Mouse (Mus musculus) urinary bladder, postnatal 36 days (tissue): Measurements from ENCODE around the gene Bdkrb1.

ENCODE experiments used
- DNase-seq, 2 experiments: peaks; one replicate each; pipeline ENCODE4 v3.0.0; 2022; ENCODE audit warnings: low spot score in 2 of 2, mixed read lengths in 1 of 2

Bdkrb1 gene

DNA sequence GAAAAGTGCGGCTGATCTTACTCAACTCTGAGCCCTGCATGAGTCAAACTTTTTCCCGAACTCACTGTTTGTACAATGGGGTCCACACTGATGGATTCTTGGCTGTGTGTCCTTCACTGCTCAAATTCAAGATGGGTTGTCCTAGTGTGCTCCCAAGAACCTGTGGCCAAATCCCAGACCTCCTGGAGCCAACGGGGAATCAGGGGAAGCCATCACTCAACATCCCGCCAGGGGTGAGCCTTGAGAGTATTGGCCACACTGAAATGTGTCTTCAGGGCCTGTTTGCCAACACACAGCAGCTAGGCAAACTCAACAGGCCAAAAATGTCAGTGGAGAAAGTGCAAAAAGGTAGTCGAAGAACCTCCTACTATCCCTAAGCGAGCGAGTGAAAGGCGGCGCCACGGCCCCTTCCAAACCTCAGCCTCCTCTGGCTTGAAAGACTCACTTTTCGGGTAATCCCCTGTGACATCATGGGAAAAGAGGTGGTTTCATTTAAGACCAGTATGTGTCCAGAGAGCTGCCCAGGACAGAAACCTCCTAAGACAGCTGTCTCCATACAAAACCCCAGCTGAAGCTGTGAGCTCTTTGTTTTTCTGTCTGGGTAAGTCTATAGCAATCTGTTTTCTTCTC, at the start of gene Bdkrb1:
Bdkrb1 (plus strand) TSS at position 505 of the 630 bp plus-strand sequence.
- no peak for DNase-seq

DNA sequence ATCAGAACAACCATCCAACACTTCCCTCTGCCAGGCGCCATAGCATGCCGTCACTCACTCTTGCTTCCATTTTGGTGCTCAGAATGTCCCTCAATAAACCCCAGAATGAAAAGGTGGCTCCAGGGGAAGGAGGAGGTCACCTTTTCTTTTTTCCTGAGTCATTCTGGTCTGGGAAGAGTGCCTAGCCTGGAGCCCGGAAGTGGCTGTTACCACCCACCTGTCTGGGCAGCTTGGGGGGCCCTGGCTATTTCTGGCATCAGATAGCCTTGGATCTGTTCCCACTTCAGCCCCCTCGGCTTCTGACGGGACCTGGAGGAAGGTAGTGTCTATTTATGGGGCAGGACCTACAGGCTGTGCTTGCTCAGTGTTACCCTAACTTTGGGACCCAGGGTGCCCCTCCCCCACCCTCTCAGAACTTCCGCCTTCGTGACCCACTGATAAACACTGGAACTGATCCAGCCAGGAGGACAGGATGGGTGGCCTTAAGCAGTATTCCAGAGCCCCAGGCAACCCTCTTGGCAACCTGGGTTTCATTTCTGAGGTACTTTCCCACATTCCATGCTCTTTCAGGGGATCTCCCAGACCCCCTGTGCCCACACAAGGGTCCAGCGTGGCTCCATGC, 48.6 kb upstream of the Bdkrb1 start:
- no peak for DNase-seq

DNA sequence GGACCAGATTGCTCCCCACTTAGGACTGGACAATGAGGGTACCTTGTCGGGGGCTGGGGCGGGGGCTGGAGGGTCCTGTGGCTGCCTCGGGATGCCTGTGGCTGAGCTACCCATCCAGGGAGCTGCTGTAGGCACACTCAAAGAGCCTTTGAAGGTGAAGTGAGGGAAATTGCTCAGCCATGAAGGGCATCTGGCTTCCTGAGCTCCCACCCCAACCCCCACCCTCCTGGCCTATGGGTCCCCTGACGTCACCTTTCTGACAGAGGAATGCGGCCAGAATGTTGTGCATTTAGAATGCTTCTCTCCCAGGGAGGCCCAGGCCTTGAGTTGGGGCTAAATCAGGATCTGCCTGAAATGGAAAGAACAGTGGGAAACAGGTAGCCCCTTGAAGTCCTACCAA, 47.7 kb upstream of the Bdkrb1 start:
- no peak for DNase-seq

DNA sequence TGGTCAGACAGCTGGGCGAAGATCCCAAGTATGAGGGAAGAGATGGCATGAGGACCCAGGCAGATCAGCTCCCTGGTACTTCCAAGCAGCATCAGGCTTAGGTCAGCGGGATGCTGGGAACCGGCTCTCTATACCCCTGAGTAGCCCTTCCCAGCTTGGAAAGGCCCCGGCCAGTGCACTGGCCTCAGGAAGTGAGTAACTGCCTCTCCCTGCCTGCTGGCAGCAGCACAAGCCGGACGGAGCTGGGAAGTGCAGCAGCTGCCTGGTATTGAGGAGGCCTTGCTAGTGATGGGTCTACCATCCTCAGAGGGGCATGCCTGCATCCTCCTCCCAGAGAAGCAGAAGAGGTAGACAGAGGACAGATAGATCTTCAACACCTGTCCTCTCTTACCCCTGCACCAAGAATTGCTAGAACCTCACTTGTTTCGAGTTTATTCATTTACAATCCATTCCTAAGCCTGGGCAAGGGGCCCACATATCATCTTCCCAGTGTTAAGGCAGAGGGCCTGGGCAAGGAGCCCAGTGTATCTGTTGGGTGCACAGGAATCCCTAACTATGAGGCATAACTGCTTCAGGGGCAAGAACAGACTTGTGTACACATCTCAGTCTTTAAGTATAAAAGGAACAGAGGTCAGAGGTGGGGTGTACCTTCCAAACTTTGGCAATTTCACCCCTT, 45.5 kb upstream of the Bdkrb1 start:
- peak in 1 of 2 experiments; percentile 42 for DNase-seq

DNA sequence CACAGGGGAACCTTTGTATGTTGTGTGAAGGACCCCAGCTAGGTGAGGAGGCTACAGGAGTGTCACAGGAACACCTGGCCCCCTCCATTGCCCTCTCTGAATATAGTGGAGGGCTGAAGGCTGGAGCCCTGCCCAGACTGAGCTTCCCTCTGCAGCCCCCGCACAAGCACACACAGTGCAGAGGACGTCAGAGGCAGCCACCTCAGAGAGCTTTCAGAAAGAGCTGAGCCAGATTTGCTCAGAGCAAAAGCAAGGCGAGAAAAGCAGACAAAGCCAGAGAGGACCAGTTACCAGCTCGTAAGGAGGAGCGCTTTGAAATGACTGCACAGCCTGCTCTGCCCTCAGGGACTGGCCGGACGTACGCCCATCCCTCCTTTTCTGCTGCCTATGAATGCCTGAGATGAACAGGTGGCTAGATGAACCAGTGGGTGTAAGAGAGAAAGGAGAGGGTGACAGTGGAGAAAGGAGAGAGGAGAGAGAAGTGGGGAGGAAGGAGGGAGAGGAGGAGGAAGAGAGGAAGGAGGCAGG, 41.8 kb upstream of the Bdkrb1 start:
- no peak for DNase-seq

DNA sequence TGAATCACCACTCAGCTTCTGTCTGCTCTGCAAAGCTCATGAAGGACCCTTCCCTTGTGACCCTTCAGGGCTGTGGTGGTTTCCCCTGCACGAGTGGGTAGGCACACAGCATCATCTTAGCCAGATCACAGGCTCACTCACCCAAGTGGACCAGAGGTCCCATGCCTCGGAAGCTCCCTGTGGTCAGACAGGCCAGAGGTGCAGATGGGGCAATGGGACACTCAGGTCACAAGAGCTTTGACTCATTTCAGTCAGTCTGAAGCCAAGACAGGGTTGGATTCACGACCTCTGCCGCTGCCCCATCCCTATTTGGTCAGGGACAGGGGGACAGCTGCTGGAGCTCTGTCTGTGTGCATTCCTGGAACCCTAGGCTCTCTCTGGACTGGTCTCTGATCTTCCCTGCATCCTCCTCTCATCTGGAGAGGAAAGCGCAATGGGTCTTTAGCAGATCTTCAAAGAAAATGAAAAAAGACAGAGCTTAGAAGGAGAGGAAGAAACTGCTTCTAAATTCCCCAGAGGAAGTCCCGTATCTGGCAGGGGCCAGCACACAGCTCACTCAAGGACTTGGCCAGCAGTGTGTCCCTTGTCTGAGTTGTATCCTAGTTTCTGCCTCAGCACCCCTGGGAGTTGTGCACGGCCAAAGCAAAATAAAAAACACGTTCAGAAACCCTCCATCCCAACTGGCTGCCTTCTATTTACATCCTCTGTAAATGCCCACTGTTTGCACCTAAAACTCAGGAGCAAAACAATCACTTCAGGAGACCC, 40.6 kb upstream of the Bdkrb1 start:
- no peak for DNase-seq

DNA sequence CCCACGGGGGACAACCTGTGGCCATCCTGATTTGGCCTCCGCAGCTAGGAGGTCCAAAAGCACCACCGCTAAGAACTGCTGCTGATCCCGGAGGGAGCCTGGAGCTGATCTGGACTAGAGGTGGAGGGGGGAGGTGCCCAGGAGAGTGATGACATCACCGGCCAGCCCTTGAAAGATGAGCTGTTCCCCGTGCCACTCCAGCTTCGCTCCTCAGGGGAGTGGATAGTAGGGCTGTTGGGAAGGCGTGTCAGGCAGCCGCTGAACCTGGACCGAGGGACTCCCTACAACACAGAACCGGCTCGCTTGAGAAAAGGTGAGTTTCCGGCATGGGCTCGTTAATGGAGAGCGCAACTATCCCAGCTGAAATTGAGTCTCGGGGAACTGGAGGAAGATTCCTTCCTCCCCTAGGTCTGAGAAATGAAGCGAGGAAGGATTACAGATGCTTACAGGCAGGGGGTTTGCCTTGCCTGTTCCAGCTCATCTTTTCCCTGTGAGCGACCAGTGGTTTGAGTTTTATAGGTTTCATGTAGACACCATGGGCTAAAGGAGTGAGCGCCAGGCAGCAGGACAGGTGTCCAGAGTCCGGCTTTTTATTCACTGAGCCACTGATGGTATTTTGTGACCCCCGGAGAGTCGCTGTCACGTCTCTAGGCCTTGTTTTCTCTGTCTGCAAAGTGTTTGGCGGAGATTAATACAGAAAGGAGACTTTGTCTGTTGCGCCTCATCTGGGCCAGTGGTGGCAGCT, 39.8 kb upstream of the Bdkrb1 start, which contains the start of gene Bdkrb2:
Bdkrb2 (plus strand) TSS at position 291 of the 745 bp plus-strand sequence.
- DNase-seq: peak in 1 of 2 experiments; percentile 47

DNA sequence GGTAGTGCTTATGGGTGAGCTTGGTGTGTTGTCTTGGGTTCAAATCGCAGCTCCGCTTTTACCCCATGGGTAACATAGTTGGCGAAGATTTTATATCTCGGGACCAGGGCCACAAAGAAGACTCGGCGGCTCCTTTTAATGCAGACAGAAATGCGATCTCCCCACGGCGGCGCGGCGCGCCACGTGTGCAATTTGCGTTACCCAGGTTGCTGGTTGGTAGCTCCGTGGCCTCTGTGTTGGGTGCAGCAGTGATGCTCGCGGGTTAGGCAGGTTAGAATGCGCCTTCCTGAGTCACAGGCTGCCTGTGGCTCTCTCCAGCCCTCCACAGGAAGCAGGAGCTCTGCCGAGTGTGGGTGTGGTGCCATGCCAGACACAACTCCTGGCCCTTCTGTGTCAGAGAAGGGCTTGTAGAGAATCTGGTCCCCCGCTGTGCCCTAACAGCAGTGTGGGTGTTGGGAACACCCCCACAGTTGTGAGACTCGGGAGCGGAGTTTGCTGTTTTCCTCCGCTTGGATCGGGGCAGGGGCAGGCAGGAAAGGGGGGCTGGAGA, 39.1 kb upstream of the Bdkrb1 start:
- DNase-seq: no peak

DNA sequence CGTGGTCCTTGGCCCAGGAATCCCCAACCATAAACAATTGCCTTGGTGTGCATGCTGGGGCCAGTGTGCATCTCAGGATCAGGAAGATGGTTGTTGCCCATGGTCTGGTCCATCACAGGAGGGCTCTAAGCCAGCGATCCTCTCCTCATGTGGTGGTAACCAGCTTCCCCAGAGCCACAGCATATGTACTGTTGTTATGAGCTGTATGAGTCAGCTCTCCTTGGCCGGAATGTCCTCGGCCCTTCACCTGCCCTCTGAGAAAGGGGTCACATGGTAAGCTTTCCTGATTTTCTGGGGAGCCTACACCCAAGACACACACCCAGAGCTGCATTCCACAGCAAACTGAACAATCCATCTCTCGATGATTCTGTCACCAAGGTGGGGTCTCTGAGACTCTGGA, 37.7 kb upstream of the Bdkrb1 start:
- no peak for DNase-seq

DNA sequence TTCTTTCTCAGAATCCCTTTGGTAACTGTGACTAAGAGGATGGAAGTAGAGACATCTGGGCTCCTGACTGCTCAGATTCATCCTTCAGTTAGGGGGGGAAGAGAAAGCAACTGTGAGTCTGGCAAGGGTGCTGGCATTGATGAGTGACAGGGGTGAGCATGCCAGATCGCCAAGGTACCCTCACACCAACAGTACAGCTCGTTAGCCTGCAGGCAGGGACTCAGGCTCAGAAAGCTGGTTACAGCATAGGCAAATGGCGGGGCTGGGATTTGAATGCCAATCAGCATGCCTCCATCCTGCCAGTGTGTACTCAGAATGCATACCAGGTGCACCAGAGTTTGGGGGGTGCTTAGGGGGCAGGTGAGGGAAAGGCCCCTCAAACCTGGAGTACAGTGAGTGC, 31.0 kb upstream of the Bdkrb1 start:
- DNase-seq: no peak

DNA sequence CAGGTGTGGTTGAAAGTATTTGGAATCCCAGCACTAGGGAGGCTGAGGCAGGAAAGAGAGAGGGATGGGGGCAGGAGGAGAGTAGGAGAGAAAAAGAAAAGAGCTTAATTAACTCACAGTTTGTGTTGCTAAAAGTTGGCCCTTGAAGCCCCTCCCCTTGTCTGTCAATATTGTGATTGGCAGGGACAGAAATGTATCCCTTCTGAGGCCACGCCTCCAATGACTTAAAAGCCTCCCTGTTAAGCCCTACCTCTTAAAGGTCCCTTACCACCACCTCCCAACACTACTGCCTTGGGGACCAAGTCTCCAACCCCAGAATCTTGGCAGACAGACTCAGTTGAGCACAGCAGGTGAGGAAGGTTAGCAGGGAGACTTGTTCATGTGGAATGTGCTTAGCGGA, 30.3 kb upstream of the Bdkrb1 start:
- no peak for DNase-seq

DNA sequence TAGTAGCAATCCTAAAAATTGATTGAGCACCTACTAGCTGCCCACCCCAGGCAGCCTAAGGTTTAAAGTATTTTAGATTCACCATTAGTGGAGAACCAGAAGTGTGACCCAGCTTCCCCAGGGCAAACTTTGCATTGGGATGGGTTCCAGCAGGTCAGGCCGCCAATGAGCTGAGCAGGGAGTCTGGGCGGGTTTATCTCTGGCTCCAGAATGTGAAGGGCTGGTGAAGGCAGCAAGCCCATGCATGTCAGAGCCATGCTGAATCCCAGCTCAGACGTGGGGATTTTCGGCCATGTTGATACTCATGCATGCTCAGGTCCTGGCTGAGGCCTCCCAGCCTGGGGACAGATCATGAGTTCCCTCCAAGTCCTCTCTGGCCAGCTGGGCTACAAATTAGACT, 28.5 kb upstream of the Bdkrb1 start:
- no peak for DNase-seq

DNA sequence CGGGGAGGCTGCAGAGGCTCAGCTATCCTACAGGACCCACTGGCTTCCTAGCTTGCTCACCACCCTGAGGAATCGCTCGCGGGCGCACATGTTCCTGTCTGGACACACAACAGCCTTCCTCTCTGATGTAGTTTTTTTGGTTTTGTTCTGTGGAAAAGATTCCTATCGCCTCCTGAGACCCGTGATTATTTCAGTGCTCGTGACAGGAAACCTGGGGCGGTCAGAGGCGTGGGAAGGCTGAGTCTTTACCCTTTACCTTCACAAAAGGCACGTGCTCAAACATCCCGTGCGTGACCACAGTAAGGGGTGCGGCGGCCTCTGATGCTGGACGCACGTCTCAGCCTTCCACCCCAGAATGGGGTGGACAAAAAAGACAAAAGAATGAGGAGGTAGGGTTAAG, 22.4 kb upstream of the Bdkrb1 start:
- no peak for DNase-seq

DNA sequence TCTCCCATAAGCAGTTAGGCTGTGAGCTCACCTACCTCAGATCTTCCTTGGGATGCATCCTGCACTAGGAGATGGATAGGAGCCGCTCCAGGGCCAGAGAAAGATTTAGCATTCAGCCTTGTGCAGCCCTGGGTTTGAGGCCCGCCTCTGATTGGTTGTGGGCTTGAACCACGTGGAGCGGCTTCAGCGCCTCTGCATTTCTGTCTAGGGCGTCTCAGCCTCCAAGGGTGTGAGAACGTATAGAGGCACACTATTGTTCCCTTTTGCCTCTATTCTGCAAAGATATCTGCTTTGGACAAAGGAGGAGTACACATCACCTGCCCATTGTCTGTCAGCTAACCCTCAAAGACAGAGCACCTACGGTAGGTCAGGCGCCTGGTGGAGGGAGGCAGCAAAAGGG, 20.4 kb upstream of the Bdkrb1 start:
- DNase-seq: no peak

DNA sequence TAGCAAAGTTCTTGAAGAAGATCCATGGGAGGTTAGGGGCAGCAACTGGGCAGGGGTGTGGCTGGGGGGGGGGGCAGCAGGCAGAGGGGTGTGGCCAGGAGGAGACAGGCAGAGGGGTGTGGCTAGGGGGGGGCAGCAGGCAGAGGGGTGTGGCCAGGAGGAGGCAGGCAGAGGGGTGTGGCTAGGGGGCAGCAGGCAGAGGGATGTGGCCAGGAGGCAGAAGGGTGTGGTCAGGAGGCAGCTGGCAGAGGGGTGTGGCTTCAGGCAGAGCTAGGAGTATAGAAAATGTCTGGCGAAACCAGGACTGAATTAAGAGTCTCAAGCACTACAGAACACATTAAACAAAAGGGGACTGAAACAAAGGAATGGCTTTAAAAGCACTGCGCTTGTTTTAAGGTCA, 19.4 kb upstream of the Bdkrb1 start:
- no peak for DNase-seq

DNA sequence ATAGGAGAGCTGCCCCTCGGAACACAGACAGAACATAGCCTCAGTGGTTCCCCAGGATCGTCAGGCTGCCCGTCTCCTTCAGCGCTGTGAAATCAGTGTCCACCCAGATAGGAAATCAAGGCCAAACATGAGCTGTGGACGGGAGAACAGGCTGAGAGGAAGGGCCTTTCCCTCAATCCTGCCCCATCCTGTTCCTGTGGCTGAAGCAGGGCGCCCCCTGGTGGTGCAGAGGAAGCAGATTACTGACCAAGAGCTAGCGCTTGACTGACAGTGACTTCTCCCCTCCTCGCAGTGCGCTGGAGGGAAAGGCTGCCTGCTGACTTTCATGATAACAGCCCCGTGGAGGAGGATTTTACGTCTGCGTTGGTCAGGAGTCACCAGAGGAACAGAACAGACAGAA, 18.0 kb upstream of the Bdkrb1 start:
- DNase-seq: peak; percentile 49 to 71

DNA sequence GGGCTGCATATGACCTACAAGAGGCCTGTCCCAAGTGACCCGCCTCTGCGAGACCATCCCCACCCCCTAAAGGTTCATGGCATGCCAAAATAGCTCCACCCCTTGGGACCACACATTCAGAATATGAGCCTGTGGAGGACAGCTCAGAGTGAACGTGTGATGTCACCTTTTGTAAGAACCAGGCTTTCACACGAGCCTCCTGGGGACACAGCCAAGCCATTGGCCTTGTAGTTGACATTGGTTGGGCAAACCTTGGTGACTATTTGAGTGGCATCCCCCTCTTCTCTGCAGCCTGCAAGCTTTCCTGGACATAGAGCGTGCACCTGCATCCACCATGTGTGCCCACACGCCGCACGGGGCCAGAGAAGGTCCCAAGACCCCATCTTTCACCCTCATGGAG, 15.4 kb upstream of the Bdkrb1 start:
- no peak for DNase-seq

DNA sequence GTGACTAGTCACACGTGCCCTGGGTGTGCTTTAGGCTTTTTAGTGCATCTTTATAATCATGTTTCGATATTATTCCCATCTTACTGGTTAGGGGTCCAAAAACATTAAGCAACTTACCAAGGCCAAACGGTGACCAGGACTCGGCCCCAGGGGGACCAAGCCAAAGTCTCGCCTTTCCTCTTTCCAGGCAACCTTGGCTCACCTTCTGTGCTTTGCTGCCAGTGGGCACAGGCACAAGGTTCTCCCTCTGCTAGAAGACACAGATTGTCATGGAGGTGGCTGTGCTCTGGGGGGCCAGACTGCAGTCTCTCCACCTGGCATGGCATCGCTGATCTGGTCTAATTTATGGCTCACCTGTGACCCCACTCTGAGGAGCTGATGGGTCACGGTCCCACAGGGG, 12.1 kb upstream of the Bdkrb1 start:
- DNase-seq: no peak

DNA sequence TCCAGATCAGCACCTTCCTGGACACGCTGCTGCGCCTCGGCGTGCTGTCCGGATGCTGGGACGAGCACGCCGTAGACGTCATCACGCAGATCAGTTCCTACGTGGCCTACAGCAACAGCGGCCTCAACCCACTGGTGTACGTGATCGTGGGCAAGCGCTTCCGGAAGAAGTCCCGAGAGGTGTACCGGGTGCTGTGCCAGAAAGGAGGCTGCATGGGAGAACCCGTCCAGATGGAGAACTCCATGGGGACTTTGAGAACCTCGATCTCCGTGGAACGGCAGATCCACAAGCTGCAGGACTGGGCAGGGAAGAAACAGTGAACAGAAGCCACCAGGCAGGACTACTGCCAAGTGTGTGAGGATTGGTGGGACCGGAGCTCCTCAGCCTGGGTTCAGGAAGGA, 10.5 kb upstream of the Bdkrb1 start:
- no peak for DNase-seq

DNA sequence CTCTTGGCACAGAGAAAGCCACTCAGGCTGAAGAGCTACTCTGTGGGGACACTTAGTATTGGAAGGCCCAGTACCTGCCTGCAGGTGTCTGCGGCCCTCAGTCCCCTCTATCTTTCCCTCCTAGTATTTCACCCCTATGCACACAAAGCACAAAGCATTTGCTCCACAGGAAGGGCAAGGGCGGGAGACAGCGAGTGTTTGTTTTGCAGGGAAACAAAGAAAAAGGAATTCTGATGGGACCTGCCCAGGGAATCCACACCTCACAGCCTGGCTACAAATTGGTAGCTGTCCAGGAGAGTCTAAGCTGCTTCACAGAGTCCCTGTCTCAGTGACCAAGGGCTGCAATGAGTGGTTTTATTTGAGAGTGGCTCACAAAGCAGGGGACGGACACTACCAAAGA, 9.4 kb upstream of the Bdkrb1 start:
- no peak for DNase-seq

DNA sequence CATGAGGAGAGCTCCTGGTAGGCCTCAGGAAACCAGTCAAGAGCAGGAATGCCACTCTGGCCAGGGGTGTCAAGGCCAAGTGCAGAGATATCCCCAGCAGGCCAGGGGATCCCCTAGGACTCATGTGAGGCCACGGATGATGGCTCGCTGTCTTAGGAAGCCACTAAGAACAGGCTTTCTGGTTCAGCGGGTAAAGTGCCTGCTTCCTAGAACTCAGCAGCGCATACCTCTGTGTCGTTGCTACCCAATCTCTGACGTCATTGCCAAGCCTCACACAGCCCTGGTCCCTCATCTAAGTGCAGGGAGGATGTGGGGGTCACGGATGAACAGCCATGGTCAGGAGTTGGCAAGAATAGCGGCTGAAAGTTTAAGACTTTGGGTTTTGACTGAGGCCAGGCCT, 5.8 kb upstream of the Bdkrb1 start:
- no peak for DNase-seq
